Mouse (Mus musculus) erythroblast, embryonic 14.5 days (primary cell): ENCODE measurements around the gene Tcp11.

Experiments used
- GATA1 ChIP-seq: IDR thresholded peaks from 2 replicates; pipeline ENCODE4 v1.6.1; 2012; ENCODE audit warnings: low read length, inconsistent platforms, mixed read lengths
- TAL1 ChIP-seq: IDR thresholded peaks from 3 replicates; pipeline ENCODE4 v1.6.1; 2012; ENCODE audit warnings: low read length, inconsistent platforms, mixed read lengths

DNA sequence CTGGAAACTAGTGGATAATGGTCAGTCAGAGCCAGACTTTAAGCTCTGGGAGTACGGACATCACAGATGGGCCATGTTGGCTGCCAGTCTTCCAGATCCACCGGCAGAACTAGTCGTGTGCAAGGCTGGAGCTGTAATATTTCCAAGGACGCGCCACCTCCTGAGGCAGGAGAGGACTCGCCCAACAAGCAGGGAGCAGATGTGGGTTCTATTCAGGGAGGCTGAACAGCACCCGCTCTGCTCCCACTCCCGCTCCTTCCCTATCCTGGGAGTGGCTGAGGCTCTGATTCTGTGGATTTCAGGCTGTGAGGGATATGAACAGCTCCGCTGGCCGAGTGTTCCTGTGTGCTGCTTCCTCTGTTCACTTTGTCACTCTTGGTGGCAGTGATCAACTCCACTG, 50.0 kb downstream of the Tcp11 start:
- TF ChIP-seq GATA1 (no peak), TAL1 (no peak)
